Mouse (Mus musculus): Measurements from ENCODE around the gene Asrgl1. TPM values are rescaled to one million over a fixed set of nuclear protein-coding genes. Genes with fewer than 3 reads are reported as not detected.
"Not testable (repeated sequence)": the region's sequence is repeated elsewhere in the genome, so short reads cannot be mapped to it uniquely, and the experiment has no call there.

Asrgl1 gene
- total RNA-seq, 1 experiment from 2014 or later = 32.6 TPM

DNA sequence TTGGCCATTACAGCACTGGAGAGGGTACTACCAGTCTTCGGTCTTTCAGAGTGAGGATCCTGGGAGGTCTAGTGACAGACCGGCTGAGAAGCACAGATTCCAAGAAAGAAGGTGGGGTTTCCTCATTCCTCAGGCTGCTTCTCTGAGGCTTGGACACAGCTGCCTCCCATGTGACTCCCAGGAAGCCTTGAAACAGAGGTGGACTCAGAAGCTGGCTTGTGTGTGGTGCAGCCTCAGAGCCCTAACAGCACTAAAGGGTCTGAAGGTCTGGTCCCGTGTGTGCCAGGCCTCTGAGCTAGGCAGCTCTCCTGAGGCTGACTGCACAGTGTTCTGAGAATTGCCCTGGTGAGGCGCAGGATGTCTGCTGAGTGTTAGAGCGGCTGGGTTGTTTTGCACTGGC lies 29.3 kb downstream of the Asrgl1 start:
- ATAC-seq (replicated peaks; ENCODE audit: low read depth, poor library complexity, severe bottlenecking) = no peak

DNA sequence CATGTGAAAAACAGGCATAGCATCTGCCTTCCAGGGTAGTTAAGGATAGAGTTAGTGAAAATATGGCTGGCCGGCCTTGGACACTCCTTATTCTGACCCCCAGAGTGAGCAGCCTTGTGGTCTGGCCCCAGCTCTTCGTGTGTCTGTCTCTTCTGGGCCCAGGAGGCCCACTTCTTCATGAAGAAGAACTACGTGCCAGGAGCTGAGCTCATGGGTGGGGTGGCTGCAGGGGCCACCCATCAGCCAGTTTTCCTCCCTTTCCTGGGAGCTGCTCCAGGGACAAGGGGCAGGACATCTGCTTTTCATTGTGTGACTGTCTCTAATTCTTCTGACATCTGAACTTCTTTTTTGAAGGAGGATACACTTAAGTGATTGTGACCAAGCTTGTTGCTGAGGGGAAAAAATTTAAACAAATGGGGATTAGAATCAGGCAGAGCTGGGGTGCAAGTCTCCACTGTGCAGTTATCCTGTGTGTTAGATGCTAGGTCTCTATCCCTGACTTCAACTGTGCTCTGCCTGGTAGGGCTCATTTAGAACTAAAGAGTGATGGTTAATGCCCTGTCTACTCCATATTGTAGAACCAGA lies 30.2 kb downstream of the Asrgl1 start:
- ATAC-seq (replicated peaks; ENCODE audit: low read depth, poor library complexity, severe bottlenecking) = no peak

DNA sequence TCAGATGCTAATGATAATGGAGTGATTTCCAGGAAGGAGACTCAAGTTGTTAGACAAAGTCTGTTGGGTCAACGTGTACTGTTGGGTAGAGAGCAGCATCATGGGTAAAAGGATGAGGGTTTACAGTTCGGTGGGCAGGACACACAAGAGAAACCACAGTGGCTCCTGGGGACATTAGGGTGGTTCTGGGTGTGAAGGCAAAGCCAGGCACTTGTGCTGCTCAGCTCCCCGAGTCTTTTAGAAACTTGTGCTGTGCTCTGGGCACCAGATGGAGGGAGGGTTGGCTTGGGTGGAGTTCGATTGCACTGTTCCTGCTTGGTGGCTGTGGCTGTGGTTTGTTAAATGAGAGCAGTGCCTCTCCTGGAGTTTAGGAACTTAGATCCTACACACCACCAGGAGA lies 31.4 kb downstream of the Asrgl1 start:
- ATAC-seq (replicated peaks; ENCODE audit: low read depth, poor library complexity, severe bottlenecking) = no peak

DNA sequence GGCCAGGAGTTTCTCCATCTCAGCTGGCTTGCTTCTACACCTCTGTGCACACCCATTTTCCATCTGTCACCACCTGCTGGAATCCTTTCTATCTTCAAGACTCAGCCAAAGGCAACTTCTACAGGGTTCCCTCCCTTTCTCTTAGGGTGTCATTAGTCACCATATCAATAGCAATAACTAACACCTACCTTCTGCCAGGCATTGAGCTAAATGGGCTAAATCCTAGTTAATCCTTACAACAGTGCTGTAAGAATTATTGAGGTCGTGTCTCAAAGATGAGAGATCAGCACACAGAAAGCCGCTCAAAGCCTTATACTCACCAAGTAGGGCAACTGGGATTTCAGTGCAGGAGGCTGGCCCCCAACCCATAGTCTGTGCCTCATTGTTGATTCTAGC lies 34.4 kb downstream of the Asrgl1 start:
- ATAC-seq (replicated peaks; ENCODE audit: low read depth, poor library complexity, severe bottlenecking) = no peak

- no peak for ATAC-seq (replicated peaks; ENCODE audit: low read depth, poor library complexity, severe bottlenecking)
Measured at GRCm38 (mm10) chr19:9100297-9101061, 35.0 kb downstream of the Asrgl1 start.

GRCm38 (mm10) chr19:9099751-9100150 lies 35.7 kb downstream of the Asrgl1 start:
- no peak for ATAC-seq (replicated peaks; ENCODE audit: low read depth, poor library complexity, severe bottlenecking)

GRCm38 (mm10) chr19:9097441-9097840 lies 38.0 kb downstream of the Asrgl1 start:
- no peak for ATAC-seq (replicated peaks; ENCODE audit: low read depth, poor library complexity, severe bottlenecking)

GRCm38 (mm10) chr19:9095111-9095510 lies 40.3 kb downstream of the Asrgl1 start:
- no peak for ATAC-seq (replicated peaks; ENCODE audit: low read depth, poor library complexity, severe bottlenecking)

DNA sequence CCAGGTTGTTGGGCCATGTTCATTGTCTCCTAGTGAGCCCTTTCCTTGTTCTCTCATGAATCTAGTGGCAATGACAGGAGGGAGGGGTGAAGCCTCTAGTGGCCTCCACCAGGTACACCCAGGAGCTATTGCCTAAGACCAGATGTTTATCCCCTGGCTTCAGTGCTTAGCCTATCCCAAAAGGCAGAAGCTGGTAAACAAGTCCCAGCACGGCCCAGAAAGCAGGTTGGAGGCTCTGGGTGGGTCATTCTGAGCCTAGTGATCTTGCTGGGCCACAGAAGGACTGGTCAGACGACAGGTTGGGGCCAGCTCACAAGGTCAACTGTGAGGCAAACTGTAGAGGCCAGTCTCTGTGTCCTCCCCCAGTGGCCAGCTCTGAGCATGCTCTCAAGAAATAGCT lies 44.7 kb downstream of the Asrgl1 start:
- ATAC-seq (replicated peaks; ENCODE audit: low read depth, poor library complexity, severe bottlenecking) = no peak

GRCm38 (mm10) chr19:9090191-9090590 lies 45.2 kb downstream of the Asrgl1 start:
- ATAC-seq (replicated peaks; ENCODE audit: low read depth, poor library complexity, severe bottlenecking) = no peak

DNA sequence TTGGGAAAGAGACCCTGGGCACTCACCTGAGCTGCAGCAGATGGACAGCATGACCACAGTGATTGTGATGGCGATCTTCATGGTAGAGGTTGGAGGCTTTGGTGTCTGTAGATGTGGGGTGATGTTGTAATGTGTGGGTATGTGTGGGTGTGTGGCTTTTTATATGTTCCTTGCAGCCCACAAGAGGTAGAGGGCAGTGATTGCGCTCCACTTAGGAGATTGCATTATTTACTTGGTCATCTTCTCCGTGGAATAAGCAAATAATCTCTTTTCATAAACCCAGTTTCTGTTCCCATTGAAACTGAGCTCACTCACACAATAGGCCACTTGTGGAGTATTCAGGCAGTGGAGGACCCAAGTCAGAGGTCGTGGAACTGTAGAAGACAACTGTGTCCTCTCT lies 47.6 kb downstream of the Asrgl1 start, which contains the start of gene Scgb1a1:
TSS of gene Scgb1a1 (minus strand) at position 138 of the 400 bp plus-strand sequence.
- no peak for ATAC-seq (replicated peaks; ENCODE audit: low read depth, poor library complexity, severe bottlenecking)

DNA sequence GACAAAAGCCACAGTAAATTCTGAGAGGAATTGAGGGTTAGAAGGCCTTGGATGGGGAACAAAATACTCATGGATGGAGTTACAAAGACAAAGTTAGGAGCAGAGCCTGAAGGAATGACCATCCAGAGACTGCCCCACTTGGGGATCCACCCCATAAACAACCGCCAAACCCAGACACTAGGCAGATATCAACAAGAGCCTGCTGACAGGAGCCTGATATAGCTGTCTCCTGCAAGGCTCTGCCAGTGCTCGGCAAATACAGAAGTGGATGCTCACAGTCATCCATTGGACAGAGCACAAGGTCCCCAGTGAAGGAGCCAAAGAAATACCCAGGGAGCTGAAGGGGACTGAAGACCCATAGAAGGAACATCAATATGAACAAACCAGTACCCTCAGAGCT lies 51.5 kb downstream of the Asrgl1 start:
- ATAC-seq (replicated peaks; ENCODE audit: low read depth, poor library complexity, severe bottlenecking) = not testable (repeated sequence)

DNA sequence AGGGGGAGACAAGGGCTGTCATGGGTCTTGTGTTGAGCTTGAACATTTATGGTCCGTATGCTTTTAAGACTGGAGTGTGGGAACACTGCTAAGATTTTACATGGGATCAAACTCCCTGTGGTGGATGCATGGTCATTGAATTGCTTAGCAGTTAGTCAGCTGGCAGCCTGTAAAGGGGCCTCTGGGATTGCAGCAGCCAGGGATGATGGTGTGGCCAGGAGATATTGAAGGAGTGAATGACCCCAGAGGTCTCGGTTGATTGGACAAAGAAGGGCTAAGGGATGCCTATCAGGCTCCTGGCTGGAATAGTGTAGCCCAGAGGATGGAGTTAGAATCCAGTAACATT lies 52.5 kb downstream of the Asrgl1 start:
- no peak for ATAC-seq (replicated peaks; ENCODE audit: low read depth, poor library complexity, severe bottlenecking)

GRCm38 (mm10) chr19:9082191-9083009 lies 53.0 kb downstream of the Asrgl1 start:
- peak; percentile 99 for ATAC-seq (replicated peaks; ENCODE audit: low read depth, poor library complexity, severe bottlenecking)

DNA sequence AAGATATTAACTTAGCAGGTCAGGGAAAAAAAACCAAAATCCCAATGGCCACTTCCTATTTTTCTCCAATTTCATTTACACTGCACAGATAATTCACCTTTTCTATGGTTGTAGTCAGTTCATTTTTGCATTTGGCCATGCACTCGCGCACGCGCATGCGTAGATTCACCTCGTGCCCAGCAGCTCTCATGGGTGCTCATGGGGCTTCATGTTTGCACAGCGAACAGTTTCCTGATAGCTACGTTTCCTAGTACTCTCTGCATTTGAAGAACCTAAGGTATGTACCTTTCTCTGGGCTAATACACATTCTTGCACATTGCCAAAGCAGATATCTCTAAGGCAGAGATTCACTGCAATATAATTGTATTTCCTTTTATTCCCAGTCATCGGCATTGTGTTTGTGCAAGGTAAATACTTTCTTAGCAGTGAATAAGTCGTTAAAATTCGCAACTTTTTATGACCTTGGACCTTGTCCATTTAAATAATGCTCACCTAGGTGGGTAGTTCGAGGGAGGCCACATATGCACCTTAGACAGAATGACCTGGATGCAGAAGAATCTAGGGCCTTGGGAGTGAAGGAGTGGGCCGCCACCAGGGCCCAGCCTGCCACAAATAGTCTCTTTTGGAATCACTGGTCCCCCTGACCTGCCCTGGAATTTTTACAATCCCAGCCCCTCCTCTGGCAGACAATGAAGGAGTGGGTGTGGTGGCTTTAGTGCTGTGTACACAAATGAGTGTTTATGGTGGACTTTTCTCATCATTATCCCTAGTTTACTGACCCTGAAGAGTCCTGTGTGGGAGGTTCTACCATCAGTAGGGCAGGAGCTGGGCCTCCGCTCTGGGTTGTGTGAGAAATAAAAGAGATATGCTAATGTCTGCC lies 53.9 kb downstream of the Asrgl1 start:
- ATAC-seq (replicated peaks; ENCODE audit: low read depth, poor library complexity, severe bottlenecking) = no peak

- no peak for ATAC-seq (replicated peaks; ENCODE audit: low read depth, poor library complexity, severe bottlenecking)
Measured at GRCm38 (mm10) chr19:9079916-9080315, 55.5 kb downstream of the Asrgl1 start.

DNA sequence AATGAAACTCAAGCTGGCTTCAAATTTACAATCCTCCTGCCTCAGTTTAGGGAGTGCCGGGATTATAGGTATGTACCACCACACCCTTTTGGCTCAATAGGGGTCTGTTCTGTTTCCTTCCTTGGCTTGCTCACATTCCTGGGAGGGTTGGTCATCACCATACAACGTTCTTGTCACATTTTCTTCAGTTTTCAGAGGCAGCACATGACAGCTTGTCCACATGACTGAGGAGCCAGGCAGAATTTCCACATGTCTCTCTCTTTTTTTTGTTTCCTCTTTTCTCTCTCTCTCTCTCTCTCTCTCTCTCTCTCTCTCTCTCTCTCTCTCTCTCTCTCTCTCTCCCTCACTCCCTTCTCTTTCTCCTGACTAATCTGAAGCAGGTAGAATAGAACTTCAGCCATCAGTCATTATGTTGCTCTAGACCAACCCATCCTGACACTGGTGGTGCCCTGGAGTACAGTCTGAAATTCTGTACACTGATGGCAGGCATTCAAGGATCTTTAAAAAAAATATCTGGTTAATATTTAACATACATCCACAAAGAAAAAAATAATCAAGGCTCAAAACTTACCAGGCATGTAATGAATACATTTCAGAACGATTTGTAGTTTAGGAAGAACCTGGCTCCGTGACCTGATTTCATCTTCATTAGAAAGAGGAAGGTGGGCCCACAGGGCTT lies 58.3 kb downstream of the Asrgl1 start:
- ATAC-seq (replicated peaks; ENCODE audit: low read depth, poor library complexity, severe bottlenecking) = no peak

DNA sequence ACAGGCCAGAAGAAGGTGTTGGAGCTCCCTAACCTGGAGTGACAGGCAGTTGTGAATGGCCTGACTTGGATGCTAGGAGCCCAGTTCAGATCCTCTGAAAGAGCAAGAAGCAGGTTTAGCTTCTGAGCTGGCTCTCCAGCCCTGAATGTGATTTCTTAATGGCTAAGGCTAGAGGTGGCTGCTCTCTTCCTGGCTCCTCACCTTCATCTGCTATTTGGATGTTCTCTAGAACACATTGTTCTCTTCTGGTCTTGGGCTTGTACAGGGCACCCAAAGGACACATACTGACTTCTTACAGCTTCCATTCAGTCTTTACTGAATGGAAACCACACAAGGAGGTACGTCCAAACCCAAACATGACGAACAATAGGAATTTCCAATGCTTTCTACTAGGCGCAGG lies 59.4 kb downstream of the Asrgl1 start:
- ATAC-seq (replicated peaks; ENCODE audit: low read depth, poor library complexity, severe bottlenecking) = no peak

GRCm38 (mm10) chr19:9075558-9075957 lies 59.9 kb downstream of the Asrgl1 start:
- ATAC-seq (replicated peaks; ENCODE audit: low read depth, poor library complexity, severe bottlenecking) = no peak

- no peak for ATAC-seq (replicated peaks; ENCODE audit: low read depth, poor library complexity, severe bottlenecking)
Measured at GRCm38 (mm10) chr19:9074424-9074823, 61.0 kb downstream of the Asrgl1 start.

Data from common myeloid progenitor, adult 5-6 weeks (primary cell).